Mouse (Mus musculus) CH12.LX (cell line): ENCODE measurements around the gene Hyal5. TPM values are rescaled to one million over a fixed set of nuclear protein-coding genes. Genes with fewer than 3 reads are reported as not detected.

Experiments used
- DNase-seq: peaks from one replicate; pipeline ENCODE4 v3.0.0-alpha.2; 2013; ENCODE audit errors: extremely low read depth
- H3K27ac ChIP-seq: 2 replicates; pipeline ENCODE4 v1.5.1; 2012; ENCODE audit warnings: low read depth, mild to moderate bottlenecking, control low read depth, moderate library complexity; ENCODE audit not compliant: insufficient read depth
- H3K27me3 ChIP-seq: replicated peaks from 2 replicates; pipeline ENCODE3; 2012; ENCODE audit warnings: inconsistent platforms
- H3K36me3 ChIP-seq, 2 experiments: replicated peaks in 1 of 2; 2 replicates each; pipeline versions ENCODE3 to v1.6.1; 2012; ENCODE audit warnings: inconsistent platforms in 1 of 2, low read length in 1 of 2, mild to moderate bottlenecking in 1 of 2, mixed read lengths in 1 of 2, moderate library complexity in 1 of 2; ENCODE audit not compliant: control insufficient read depth in 1 of 2, insufficient read depth in 1 of 2
- H3K4me1 ChIP-seq, 2 experiments: 2 replicates each; pipeline ENCODE4 v1.6.1; 2012; ENCODE audit warnings: inconsistent platforms in 1 of 2, moderate library complexity in 1 of 2; ENCODE audit not compliant: insufficient read depth in 2 of 2, control insufficient read depth in 1 of 2
- H3K4me2 ChIP-seq: 2 replicates; pipeline ENCODE4 v1.6.1; 2012; ENCODE audit warnings: low read depth, mild to moderate bottlenecking, control low read depth; ENCODE audit not compliant: poor library complexity, insufficient read depth, severe bottlenecking
- H3K4me3 ChIP-seq, 3 experiments: fragments of 150-350 bp in 1 of 3; sonication (generic) in 1 of 3; replicated peaks in 1 of 3; 2 replicates each; pipeline versions ENCODE3 to v1.5.1; 2011 to 2012; ENCODE audit warnings: low read depth in 2 of 3, low read length in 2 of 3, mild to moderate bottlenecking in 2 of 3, moderate library complexity in 2 of 3, control low read depth in 1 of 3, improper control_type of control experiment in 1 of 3, inconsistent platforms in 1 of 3, mixed read lengths in 1 of 3; ENCODE audit not compliant: poor library complexity in 1 of 3
- H3K79me2 ChIP-seq: replicated peaks from 2 replicates; pipeline ENCODE4 v1.6.1; 2012; ENCODE audit warnings: mild to moderate bottlenecking, moderate library complexity; ENCODE audit not compliant: control insufficient read depth, poor library complexity, insufficient read depth, severe bottlenecking; ENCODE audit errors: extremely low read depth
- H3K9ac ChIP-seq: 2 replicates; pipeline ENCODE4 v1.6.1; 2012; ENCODE audit warnings: low read depth, mild to moderate bottlenecking, control low read depth, moderate library complexity; ENCODE audit not compliant: insufficient read depth
- H3K9me3 ChIP-seq: replicated peaks from 2 replicates; pipeline ENCODE3; 2012; ENCODE audit warnings: low read length, inconsistent platforms, mixed read lengths
- BHLHE40 ChIP-seq: IDR thresholded peaks from 2 replicates; pipeline ENCODE4 v1.6.1; 2011; ENCODE audit warnings: mild to moderate bottlenecking, low read depth, low read length, improper control_type of control experiment
- CHD1 ChIP-seq: IDR thresholded peaks from 2 replicates; pipeline ENCODE4 v1.6.1; 2012; ENCODE audit warnings: low read depth, low read length, improper control_type of control experiment, inconsistent platforms
- CTCF ChIP-seq, 2 experiments: IDR thresholded peaks in 1 of 2; conservative IDR thresholded peaks in 1 of 2; 2 replicates each; pipeline ENCODE4 v1.5.1; 2011 to 2012; ENCODE audit warnings: low read depth in 2 of 2, low read length in 2 of 2, improper control_type of control experiment in 1 of 2, inconsistent platforms in 1 of 2, mild to moderate bottlenecking in 1 of 2, moderate library complexity in 1 of 2
- E2F4 ChIP-seq: IDR thresholded peaks from 2 replicates; pipeline ENCODE4 v1.6.1; 2011; ENCODE audit warnings: low read depth, low read length, improper control_type of control experiment; ENCODE audit not compliant: insufficient replicate concordance
- ETS1 ChIP-seq: conservative IDR thresholded peaks from 2 replicates; pipeline ENCODE4 v1.6.1; 2012; ENCODE audit warnings: low read depth, mild to moderate bottlenecking, inconsistent platforms, low read length, improper control_type of control experiment, moderate library complexity
- HCFC1 ChIP-seq: IDR thresholded peaks from 2 replicates; pipeline ENCODE4 v1.6.1; 2012; ENCODE audit warnings: low read depth, mild to moderate bottlenecking, inconsistent platforms, low read length, improper control_type of control experiment
- IRF4 ChIP-seq: IDR thresholded peaks from 2 replicates; pipeline ENCODE4 v1.6.1; 2014; ENCODE audit warnings: low read depth, mild to moderate bottlenecking, inconsistent platforms, low read length, improper control_type of control experiment
- JUN ChIP-seq: IDR thresholded peaks from 2 replicates; pipeline ENCODE4 v1.6.1; 2011; ENCODE audit warnings: low read depth, mild to moderate bottlenecking, low read length, improper control_type of control experiment, moderate library complexity; ENCODE audit not compliant: insufficient read depth
- KAT2A ChIP-seq: IDR thresholded peaks from 2 replicates; pipeline ENCODE4 v1.6.1; 2012; ENCODE audit warnings: low read length, improper control_type of control experiment, inconsistent platforms; ENCODE audit not compliant: insufficient replicate concordance
- MAX ChIP-seq: IDR thresholded peaks from 2 replicates; pipeline ENCODE4 v1.6.1; 2011; ENCODE audit warnings: low read length, improper control_type of control experiment
- MAZ ChIP-seq: IDR thresholded peaks from 2 replicates; pipeline ENCODE4 v1.6.1; 2012; ENCODE audit warnings: low read depth, mild to moderate bottlenecking, inconsistent platforms, low read length, improper control_type of control experiment, moderate library complexity
- MXI1 ChIP-seq: IDR thresholded peaks from 2 replicates; pipeline ENCODE4 v1.6.1; 2011; ENCODE audit warnings: mild to moderate bottlenecking, low read depth, low read length, improper control_type of control experiment
- PAX5 ChIP-seq: IDR thresholded peaks from 2 replicates; pipeline ENCODE4 v1.6.1; 2012; ENCODE audit warnings: low read length, inconsistent platforms, mixed read lengths
- POLR2AphosphoS2 ChIP-seq: IDR thresholded peaks from 2 replicates; pipeline ENCODE4 v1.6.1; 2011; ENCODE audit warnings: low read depth, low read length, improper control_type of control experiment
- RAD21 ChIP-seq: IDR thresholded peaks from 2 replicates; pipeline ENCODE4 v1.6.1; 2011; ENCODE audit warnings: low read depth, mild to moderate bottlenecking, low read length, improper control_type of control experiment, moderate library complexity
- SIN3A ChIP-seq: IDR thresholded peaks from 2 replicates; pipeline ENCODE4 v1.6.1; 2012; ENCODE audit warnings: low read length, improper control_type of control experiment, inconsistent platforms
- SMC3 ChIP-seq: IDR thresholded peaks from 2 replicates; pipeline ENCODE4 v1.6.1; 2011; ENCODE audit warnings: low read depth, low read length, improper control_type of control experiment
- TCF12 ChIP-seq: IDR thresholded peaks from 2 replicates; pipeline ENCODE4 v1.6.1; 2014; ENCODE audit warnings: low read depth, mild to moderate bottlenecking, inconsistent platforms, low read length, improper control_type of control experiment
- USF1 ChIP-seq: IDR thresholded peaks from 2 replicates; pipeline ENCODE4 v1.6.1; 2014; ENCODE audit warnings: low read depth, mild to moderate bottlenecking, inconsistent platforms, low read length, improper control_type of control experiment
- USF2 ChIP-seq: conservative IDR thresholded peaks from 2 replicates; pipeline ENCODE4 v1.6.1; 2011; ENCODE audit warnings: low read depth, low read length, improper control_type of control experiment
- ZKSCAN1 ChIP-seq: IDR thresholded peaks from 2 replicates; pipeline ENCODE4 v1.6.1; 2012; ENCODE audit warnings: low read depth, inconsistent platforms, low read length, improper control_type of control experiment, borderline replicate concordance
- ZMIZ1 ChIP-seq: IDR thresholded peaks from 2 replicates; pipeline ENCODE4 v1.6.1; 2012; ENCODE audit warnings: low read depth, mild to moderate bottlenecking, inconsistent platforms, low read length, improper control_type of control experiment
- dilution Hi-C: fragments of 300-500 bp; cut with MboI; formaldehyde crosslinking; loops from 2 replicates; pipeline ENCODE4 v1.14.3; 2020; ENCODE audit warnings: low sequenced_read_pairs; ENCODE audit not compliant: extremely low pct_unique_long_range_greater_than_20kb, extremely low pct_ligation_motif_present
- in situ Hi-C: fragments of 300-500 bp; cut with MboI; formaldehyde crosslinking; loops from 3 replicates; pipeline ENCODE4 v1.14.3; 2019; ENCODE audit warnings: low sequenced_read_pairs, low pct_ligation_motif_present, low pct_unique_long_range_greater_than_20kb, mixed read lengths
- polyA plus RNA-seq: library from polyadenylated mRNA; unstranded; fragments of >175 nt; gene quantifications from 2 replicates; pipeline ENCODE4 v1.2.1, GENCODE M21; 2012; ENCODE audit warnings: low read depth; ENCODE audit not compliant: insufficient read length
- total RNA-seq, 2 experiments: library from RNA; depleted of rRNA; stranded (reverse); fragments of 300-350 nt in 1 of 2; fragments of >200 nt in 1 of 2; gene quantifications; 2 replicates each; pipeline ENCODE4 v1.2.3; 2012 to 2014

Hyal5 gene
- total RNA-seq (2012; rRNA removed) (not detected in 2 replicates), total RNA-seq (2014; rRNA removed) (not detected in 2 replicates), polyA plus RNA-seq (not detected in 2 replicates)

DNA sequence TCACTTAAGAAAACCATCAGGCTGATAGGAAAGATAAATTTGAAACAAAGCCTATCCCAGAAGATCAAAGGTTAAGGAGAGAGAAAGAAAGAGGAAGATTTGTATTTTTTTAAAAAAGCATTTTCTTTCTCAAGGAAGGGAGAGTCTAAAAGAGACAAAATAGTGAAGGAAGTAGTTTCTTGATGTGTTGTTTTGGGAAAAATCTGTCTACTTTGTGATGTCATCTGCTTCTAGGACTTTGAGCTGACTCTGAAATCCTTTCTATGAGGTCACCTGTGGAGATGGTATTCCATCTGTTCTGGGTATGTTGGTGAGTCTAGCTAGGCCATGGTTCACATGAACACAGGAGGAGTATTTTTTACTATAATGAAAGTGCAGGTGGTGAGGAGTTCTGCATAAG is at the start of gene Hyal5:
Hyal5 (plus strand) TSS at position 301 of the 400 bp plus-strand sequence.
- Histone ChIP-seq H3K27ac (no peak within 1 kb of the TSS), H3K27me3 (no peaks in the 10 kb centered on the region), H3K9ac (no peak within 1 kb of the TSS), H3K79me2 (no peaks in the 10 kb centered on the region), H3K4me3 (no peak within 1 kb of the TSS), H3K9me3 (no peaks in the 10 kb centered on the region), H3K36me3 (no peaks in the 10 kb centered on the region), H3K4me2 (no peak within 1 kb of the TSS), H3K4me1 (no peaks in the 10 kb centered on the region)
- TF ChIP-seq IRF4 (no peak), POLR2AphosphoS2 (no peak), MXI1 (no peak), JUN (no peak), RAD21 (no peak), USF2 (no peak), ETS1 (no peak), ZKSCAN1 (no peak)
- dilution Hi-C loops (no loop called here), in situ Hi-C loops (no loop called here)
- no peak for DNase-seq

DNA sequence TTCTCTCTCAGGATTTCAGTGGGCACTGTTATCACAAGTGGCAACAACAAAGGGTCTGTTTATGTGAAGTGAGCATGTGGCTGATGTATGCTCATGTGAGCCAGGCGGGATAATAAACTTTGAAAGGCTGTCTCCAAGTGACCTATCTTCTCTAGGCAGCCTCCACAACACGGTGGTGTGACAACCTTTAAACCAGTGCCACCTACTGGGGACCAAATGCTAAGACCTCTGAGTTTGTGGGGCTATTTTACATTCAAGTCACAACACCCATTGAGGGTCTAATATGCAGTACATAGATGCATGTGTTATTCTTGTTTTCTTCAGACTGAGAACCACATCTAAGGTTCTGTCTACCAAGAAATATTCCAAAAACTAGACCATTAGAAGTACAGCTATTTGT is 35.7 kb upstream of the Hyal5 start:
- in situ Hi-C loops (no loop called here), dilution Hi-C loops (no loop called here)
- no peaks in the 10 kb centered on the region for H3K9me3 ChIP-seq
- no peaks in the 10 kb centered on the region for H3K36me3 ChIP-seq
- H3K79me2 ChIP-seq = no peaks in the 10 kb centered on the region
- TF ChIP-seq E2F4 (no peak), TCF12 (no peak), CTCF (conservative IDR thresholded peaks at IDR 0.05 in 1 of 2, IDR thresholded peaks at IDR 0.05 in 1 of 2; ENCODE audit: low read depth in 2 of 2, low read length in 2 of 2) (peak; percentile 21 to 67; a peak in 3 of 4 replicates), PAX5 (no peak), MXI1 (no peak), USF1 (no peak), MAZ (no peak), MAX (no peak), BHLHE40 (no peak), POLR2AphosphoS2 (no peak), RAD21 (peak; percentile 60), KAT2A (no peak), ZMIZ1 (no peak), SIN3A (no peak), SMC3 (peak; percentile 61), HCFC1 (no peak), CHD1 (no peak)
- no peak overlapping the region for H3K4me3 ChIP-seq
- no peak overlapping the region for H3K4me2 ChIP-seq
- H3K9ac ChIP-seq = no peak overlapping the region
- no peaks in the 10 kb centered on the region for H3K4me1 ChIP-seq
- no peaks in the 10 kb centered on the region for H3K27me3 ChIP-seq
- H3K27ac ChIP-seq = no peak overlapping the region
- peak; percentile 35 for DNase-seq
